Mouse (Mus musculus) kidney, postnatal 4 days (tissue): ENCODE data around the gene Evl.
A peak's percentile ranks its signal among the peaks of the same experiment; 100 is the strongest.

Experiments
- DNase-seq, 2 experiments: peaks; one replicate each; pipeline ENCODE4 v3.0.0; 2021; ENCODE audit warnings: mixed read lengths in 2 of 2

The Evl gene

DNA sequence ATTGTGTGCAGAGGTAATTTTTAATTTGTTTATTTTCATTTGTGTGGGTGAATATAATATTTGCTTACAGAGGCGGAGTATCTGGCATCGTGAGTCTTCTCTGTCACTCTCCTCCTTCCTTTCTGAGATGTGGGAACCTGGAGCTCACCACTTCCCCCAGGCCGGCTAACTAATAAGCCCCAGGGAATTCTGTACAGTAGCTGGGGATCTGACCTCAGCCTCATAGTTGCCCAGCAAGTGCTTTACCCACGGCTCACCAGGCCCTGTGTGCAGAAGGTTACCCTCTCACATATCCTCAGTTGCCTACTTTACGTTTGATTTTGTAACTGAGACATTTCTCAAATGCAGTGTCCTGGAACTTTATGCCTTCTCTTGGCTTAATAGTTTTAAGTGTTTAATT is 37.1 kb downstream of the Evl start:
- no peak for DNase-seq

DNA sequence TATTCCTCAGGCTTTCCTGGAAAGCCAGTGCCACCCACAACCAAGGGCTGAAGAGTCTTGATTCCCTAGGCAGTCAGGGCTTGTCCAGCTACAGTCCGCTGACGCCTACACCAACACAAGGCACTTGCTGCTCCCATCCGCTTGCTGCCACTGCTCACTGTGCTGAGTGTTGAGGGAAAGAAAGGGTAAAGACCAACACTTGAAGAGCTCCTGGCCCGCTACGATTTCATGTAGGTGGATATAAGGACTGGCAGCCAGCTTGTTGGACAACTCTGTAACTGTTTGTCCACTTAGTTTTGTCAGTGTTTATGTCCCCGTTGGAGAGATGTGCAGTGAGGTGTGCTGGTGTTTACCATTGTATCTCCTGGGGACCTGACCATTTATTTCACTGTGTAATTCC is 38.3 kb downstream of the Evl start:
- no peak for DNase-seq

DNA sequence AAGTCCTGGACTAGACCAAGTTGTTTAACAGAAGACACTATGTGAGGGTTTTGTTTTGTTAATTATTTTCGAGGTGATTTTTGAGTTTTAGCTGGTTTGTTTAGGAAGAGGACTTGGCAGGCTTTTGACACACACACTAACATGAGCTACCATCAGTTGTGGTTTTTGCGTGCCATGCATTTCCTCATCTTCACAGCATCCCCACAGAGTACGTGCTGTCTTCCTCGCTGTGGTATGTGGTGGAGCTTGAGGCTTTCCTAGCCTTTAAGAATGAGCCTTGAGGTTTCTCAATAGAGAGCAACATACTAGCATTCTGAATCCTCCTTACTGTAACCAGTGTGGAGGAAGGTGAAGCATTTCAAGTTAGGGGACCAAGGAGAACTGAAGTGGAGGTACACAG is 46.3 kb downstream of the Evl start:
- no peak for DNase-seq

DNA sequence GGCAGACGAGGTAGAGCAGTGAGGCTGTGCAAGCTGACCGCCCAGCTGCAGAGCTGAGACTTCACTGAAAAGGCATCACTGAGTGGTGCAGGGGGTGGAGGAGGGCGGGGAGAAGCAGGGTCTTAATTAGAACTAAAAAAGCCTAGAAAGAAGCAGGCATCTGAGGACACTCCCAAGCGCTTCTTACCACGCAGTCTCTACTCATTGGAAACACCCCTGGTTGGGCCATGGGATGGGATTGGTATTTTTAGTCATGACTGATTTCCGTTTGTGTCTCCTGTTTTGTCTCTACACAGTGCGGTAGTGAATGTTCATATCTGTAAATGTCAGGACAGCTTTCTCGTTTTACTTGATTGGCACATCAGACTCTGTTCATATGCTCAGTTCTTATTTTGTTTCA is 46.8 kb downstream of the Evl start:
- DNase-seq, result no peak

DNA sequence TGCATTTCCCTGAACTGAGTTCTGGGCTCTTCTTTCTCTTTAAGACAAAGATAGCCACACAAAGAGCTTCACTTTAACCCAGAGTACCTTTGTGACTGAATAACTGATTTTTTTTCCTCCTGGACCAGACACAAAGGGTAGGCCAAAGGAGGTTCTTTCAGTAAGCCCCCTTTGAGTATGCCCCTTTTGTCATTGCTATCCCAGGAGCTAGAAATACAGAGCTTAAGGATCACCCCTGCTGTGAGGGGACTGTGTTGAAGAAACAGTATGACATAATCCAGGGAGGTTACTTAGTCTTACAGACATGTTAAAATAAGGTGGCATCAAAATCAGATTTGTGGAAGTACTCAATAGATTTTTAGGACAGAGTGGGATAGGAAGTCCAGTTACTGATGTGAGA is 50.0 kb downstream of the Evl start:
- no peak for DNase-seq

DNA sequence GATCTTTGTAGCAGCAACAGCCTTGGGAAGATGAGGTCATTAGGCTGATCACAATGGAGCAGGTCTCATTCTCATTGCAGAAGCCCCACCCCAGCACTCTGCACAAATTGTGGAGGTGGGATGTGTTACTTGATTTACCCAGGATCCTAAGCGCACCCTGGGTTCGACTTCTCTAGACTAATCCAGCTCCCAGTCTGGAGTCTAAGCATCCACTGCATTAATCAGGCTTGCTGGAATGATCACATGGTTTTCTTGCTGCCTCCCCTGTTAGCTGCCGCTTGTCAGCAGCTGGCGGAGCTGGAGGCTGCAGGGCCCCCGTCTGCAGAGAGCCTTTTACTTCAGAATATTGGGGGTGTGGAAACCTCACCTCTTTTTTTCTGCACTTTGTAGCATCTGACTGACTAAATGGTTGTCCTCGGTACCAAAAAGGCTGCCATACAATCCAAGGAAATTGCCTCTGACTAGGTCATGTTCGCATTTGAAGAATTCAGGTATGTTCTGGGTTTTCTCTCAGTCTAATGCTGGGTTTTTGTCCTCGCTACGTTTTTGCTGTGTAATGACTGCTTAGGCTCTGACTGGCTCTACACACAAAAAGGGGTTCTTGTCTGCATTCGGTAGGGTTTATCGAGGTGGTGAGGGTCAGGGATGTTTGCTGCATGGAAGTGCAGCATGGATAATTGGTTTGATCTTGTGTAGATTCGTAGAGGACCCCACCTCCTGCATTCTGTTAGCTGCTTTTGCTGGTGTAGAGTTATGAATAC is 51.2 kb downstream of the Evl start:
- DNase-seq, result no peak

DNA sequence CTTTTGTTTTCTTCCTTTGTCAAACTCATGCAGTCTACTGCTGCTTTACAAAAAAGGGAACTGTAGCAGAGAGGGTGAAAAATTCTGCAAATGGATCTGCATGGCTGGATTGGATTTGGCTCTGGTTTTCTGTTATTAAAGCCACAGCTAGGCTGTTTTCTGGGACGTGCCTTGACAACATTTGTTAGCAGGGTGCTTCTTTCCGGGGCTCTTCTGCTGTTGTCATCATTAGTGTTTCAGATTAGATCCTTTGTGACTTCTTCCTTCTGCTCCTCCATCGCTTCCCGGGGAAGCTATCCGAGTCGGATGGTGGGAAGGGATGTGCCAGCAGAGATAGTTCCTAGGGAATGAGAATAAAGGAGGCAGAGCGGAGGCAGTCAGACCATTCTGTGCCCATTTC is 51.8 kb downstream of the Evl start:
- DNase-seq, result no peak

DNA sequence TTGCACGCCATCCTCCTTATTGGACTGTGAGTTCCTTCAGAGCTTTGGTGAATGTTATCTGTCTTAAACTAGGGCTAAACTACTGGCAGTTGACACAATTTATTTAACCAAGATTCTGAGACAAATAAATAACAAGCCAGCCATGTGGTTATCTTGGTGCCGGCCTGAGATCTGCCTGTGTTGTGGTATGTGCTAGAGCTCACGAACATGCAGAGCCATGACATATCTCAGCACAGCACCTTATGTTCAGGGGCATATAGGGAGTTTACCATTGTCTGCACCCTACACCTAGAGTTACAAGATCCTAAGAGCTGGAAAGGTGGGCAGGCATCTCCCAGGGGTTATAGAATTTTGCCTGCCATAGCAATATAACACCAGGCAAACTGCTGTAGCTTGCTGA is 54.9 kb downstream of the Evl start:
- DNase-seq, result no peak

DNA sequence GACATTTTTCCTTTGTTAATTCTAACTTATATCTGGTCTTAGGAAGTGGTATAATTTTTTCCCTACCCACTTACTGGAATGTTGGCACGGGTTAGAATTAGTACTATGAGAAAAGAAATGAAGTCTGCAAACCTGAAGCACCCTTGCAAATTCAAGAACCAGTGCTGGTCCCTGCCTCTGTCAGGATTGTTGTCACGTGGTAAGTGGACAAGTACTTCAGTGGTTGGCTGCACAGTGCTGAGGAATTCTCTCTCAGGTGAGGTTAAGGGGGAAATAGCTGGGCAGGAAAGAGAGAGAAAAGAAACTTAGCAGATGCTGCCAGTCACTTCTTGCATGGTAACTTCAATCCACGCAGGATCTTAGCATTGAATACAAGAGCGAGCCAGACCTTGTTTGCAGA is 55.7 kb downstream of the Evl start:
- no peak for DNase-seq

DNA sequence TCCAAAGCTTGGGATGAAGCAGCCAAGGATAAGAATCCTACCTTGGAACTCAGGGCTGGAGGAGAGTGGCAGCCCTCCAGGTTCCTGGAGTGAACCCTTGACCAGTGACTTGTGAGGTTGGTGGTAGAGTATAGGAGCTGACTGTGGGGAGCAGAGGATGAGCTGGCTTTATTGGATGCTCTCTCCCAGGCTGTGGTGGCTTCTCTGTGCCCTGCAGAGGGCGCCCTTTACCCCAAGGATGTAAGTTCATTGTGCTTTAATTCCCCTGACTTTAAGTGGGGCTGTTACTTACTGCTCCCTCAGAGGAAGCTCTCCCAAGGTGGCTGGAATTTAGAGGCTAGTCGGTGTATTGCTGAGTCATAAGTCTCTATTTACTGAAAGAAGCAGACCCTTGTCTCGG is 58.6 kb downstream of the Evl start:
- peak; percentile 77 to 84 for DNase-seq

DNA sequence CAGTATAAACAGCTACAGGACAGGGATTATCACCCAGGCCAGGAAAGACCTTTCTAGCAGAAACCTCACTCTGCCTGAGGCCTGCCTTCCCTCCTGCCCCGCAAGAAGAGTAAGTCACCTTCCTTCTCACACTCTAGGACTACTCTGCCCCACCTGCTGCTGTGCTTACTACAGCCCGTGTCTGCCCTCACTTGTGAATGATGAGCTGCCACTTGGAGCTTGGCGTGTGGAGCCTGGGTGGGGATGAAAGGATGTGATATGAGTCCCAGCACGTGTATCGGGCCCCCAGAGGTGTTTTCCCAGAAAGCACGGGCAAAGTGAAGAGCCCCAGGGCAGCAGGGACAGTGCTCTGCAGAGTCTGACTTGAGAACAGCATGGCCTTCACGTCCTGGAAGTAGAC is 63.0 kb downstream of the Evl start:
- no peak for DNase-seq

DNA sequence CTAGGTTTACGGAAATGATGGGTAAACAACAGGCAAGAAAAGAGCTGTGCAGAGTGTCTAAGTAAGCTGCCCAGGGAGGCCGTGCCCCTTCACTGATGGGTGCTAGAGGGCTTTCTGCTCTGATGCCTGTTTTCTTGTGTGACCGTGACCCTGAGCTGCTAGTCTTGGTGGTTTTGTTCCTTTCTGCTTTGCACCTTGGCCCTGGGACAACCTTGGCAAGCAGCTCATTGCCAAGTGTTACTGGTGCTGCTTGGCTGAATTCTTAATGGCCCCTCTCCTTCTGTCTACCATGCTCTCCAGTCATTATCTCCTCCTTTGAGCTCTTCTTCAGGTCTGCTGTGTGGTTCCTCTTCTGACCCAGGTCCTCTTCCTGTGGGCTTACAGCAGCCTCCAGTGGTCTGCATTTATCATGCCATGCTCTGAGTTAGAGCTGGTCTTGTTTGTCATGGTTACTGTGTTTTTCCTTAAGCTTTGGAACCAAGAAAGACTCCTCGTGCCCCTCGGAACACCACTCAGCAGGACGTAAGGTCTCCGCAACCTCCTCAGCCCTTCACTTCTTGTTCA is 65.4 kb downstream of the Evl start:
- no peak for DNase-seq

DNA sequence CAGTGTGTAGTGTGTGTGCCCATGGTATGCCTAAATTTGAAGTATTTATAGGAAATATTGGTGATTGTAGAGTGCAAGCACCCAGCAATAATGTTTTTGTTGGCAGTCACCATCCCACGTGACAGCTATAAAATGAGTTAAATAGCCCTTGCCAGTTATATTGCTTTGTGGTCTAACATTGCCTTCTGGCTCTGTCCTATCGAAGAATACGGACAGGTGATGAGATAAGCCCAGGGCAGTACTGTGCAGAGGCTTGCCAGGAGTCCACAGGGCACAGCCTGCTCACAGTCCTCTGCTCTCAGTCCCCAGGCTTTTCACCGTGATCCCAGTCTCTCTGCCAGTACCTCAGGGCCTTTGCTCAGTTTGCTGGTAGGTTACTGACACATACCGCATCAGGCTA is 67.9 kb downstream of the Evl start:
- no peak for DNase-seq

DNA sequence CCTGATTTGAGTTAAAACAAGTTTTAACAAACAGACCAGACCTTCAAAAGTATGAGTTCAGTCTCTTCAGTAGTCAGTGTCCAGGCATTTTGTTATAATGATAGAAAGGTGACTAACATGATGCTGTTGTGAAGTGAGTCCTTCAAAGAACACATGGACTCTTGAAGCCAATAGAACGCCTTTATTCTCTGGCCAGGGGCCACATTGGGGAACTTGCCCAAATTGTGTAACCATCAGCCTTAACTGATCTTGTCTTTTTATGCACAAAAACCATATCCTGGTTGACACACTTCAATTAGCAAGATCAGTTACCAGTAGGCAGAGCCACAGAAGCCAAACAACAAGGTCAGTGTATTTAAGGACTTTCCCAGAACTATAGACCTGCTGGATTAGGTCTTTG is 75.0 kb downstream of the Evl start:
- DNase-seq, result no peak

DNA sequence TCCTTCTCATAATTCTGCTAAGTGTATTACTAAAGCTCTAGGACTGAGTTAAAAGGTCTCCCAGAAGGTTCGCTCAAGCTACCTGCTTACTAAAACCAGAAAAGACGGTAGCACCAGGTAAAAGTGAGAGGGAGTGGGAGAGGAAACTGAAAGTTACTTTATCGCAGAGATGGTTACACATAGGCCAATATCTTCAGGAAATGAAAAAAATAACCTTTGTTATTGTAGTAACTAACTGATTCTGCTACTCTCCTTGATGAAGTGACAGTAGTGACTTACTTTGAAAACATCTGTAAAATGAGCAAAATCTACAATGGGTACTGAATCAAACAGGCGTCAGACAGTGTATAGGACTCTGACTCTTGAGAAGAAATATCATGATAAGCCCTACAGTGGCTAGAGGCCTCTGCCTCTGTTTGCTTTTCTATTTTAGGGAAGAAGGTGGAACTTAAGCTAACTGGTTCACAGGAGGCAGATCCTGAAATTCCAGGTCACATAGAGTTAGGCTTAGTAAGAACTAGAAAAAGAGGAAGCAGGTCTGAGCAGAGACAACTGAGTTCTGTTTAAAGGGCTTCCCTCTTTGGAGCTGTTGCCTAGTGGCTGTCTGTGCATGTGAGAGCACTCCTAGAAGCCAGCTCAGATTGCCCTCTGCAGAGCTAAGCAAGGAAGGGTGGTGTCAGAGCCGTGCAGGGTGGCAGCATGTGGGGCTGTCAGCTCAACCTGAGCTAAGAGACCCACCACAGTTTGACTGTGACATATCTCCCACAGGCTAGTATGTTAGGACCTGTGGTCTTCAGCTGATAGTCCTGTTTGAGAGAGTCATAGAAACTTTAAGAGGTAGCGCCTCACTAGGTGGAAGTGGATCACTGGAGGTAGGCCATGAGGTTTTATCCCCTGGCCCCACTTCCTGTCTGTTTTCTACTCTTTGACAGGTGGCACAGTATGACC is 76.5 kb downstream of the Evl start:
- no peak for DNase-seq

DNA sequence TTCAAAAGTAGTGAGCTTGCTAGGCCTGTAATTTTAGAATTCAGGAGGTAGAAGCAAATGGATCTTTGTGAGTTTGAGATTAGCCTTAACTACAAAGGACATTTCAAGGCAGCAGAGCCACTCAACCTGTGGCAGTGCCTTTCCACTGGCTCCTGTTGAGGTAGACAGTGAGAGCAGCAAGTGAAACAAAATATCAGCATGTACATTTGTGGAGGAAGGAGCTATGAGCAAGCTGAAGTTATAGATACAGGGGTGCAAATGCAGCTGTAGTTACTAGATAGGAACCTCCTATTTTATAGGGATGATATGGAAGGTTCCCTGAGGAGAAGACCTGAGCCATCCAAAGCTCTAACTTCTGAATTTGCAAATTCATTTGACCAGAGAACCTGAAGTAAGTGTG is 78.0 kb downstream of the Evl start:
- DNase-seq, result no peak

DNA sequence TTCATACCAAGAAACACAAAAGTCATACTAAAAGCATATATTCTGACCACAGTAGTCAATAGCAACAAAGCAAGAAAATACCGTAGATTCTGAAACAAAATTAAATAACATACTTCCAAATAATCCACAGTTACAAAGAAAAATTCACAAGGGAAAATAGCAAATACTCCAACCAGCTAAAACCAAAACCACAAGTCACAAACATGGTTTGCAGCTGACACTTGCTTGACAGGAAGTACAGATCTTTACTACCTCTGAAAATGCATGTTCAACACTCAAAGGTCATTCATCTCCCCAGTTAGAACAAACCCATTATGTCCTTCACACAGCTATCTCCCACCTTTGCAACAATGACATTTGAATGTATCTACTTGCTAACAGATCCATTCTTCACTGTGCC is 79.5 kb downstream of the Evl start:
- no peak for DNase-seq

DNA sequence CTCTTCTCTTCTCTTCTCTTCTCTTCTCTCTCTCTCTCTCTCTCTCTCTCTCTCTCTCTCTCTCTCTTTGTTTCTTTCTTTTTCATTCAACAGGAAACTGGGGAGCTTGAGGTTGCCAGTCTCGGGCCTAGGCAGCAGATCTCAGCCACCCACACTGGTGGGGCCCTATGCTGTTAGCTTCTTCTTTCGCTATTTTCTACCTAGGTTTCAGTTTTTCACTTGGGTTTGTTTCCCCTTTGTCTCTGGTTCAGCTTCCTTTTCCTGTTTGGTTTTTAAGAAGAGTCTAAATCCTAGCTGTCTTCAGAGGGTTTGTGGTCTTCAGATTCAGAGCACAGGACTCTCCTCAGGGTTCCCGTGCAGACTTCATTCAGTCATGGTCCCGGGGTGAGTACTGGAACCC is 81.0 kb downstream of the Evl start:
- no peak for DNase-seq

DNA sequence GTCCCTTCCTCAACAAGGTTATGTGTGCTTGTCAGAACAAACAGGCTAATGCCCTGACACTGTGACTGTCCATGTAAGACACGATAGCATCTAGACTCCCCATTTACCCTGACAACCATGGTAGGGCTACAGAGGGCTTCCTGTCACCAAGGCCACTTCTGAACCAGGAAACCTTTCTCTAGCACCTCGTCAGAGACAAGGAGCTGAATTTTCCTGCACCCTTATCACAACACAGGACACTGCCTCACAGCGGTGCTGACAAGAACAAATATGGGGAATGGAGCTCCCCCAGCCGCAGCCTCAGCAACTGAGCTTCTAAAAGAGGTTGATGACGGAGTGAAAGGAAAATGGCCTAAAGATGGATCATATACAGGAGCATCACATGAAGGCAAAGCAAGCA is 82.9 kb downstream of the Evl start:
- DNase-seq, result no peak

DNA sequence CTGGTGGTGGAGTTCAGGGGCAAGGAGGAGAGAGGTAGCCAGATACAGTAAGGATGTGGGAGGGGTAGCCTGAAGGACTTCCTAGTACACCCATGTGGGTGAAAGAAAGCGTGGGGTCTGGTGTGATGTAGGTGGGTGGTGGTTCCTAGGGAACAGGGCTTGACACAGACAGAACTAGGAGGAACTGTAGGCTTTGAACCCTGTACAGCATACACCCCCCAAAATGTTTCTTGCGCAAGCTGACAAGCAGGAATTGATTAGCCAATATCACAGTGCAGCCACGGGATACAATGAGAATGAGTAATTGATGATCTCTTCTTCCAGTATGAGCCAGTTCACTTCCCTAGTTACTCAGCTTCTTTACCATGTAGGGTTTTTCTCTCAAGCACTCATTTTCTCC is 84.6 kb downstream of the Evl start:
- DNase-seq, result no peak

DNA sequence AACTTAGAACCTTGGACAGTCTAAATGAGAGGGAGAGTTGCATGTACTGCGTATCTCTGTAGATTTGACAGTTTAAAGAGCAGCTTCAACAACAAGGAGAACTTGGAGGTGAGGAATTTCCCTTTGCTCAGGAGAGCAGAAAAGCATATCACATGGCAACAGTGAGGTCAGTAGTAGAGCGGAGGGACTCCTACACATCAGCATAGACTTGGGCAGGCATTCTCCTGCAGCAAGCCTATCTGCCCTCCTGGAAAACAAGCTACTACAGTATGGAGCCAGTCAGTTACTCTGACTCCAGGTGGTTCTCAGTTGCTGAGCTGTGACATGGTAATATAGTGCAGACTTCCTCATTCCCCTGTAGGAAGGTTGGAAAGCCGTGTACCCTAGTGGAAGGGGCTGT is 87.5 kb downstream of the Evl start:
- no peak for DNase-seq

DNA sequence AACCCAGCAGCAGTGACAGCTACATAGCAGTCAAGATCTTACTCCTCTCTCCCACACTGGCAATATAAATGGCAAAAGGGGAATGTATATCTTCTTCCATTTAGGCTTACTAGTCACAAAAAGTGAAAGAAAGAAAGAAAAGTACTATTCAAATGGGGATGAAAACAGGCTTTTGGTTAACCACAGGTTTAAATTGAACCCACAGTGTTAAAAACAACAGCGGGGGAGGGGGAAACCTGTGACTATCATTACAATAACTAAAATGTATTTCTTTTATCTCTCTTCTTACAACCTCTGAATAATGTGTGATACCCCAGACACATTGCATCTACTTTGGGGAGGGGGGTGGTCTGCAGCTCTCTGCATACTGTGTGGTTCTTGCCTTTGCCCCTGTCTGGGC is 91.7 kb downstream of the Evl start:
- DNase-seq, result no peak

DNA sequence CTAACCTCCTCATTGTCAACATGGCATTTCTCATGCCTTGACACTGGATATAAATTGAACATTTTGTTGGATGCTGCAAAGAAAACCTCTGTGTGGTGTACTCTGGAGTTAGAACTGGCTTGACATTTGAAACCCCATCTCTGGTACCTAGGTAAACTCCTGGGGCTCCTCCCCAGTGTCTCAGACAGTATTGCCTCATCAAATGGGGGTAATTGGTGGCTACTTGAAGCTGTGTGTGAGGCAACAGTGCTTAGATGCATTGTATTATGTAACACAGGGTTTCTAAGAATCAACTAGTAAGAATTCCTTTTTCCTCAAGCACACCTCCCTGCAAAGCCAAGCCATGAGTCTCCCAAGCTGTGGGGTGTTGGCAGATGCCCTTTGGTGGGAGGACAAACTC is 93.3 kb downstream of the Evl start:
- DNase-seq, result no peak

DNA sequence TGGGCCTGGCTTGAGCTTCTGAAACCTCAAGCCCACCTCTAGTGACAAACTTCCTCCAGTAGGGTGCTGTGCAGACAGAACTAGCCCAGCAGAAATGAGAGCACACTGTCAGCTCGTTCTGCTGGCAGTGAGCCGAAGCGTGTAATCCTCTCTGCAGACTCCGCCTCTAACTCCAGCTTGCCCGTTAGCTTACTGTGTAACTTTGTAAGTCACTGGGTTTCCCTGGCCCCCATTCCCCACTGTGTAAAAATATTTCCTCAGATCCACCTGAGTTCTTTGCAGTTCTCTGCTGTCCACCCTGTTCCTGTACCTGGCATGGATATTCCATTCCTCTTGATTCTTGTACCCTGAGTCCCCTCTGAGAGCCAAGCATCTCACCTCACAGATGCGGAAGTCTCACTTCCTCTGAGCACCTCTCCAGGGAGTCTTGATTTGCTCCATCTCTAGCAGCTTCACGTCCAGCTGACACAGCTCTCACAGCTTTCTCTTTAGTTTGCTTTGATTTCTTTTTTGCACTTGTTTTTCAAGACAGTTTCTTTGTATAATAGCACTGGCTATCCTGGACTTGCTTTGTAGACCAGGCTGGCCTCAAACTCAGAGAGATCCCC is 96.6 kb downstream of the Evl start:
- DNase-seq, result peak; percentile 66 to 72
